Mouse (Mus musculus) myocyte (in vitro differentiated cells): Measurements from ENCODE around the gene Arhgap22. TPM values are rescaled to one million over a fixed set of nuclear protein-coding genes. Genes with fewer than 3 reads are reported as not detected.
A peak's percentile ranks its signal among the peaks of the same experiment; 100 is the strongest.

Experiments
- H3K27me3 ChIP-seq: one replicate; pipeline ENCODE4 v1.6.1; 2011; ENCODE audit not compliant: control insufficient read depth, insufficient read depth, insufficient read length
- H3K36me3 ChIP-seq: one replicate; pipeline ENCODE4 v1.6.1; 2011; ENCODE audit not compliant: control insufficient read depth, insufficient read depth
- H3K4me2 ChIP-seq: one replicate; pipeline ENCODE4 v1.6.1; 2011; ENCODE audit warnings: low read depth, control low read depth
- H3K4me3 ChIP-seq: one replicate; pipeline ENCODE4 v1.5.1; 2011; ENCODE audit warnings: mild to moderate bottlenecking, control low read depth, moderate library complexity
- H3K79me2 ChIP-seq: one replicate; pipeline ENCODE4 v1.6.1; 2011; ENCODE audit not compliant: control insufficient read depth, insufficient read depth
- H3ac ChIP-seq: one replicate; pipeline ENCODE4 v1.6.1; 2011; ENCODE audit not compliant: control insufficient read depth, insufficient read length
- CEBPB ChIP-seq: IDR thresholded peaks from 2 replicates; pipeline ENCODE4 v1.6.1; 2011; ENCODE audit warnings: mild to moderate bottlenecking, moderate library complexity; ENCODE audit not compliant: poor library complexity, insufficient read depth, severe bottlenecking
- E2F4 ChIP-seq: IDR thresholded peaks from one replicate; pipeline ENCODE4 v1.6.1; 2011; ENCODE audit warnings: mild to moderate bottlenecking, control low read depth, moderate library complexity; ENCODE audit not compliant: insufficient read depth
- MAX ChIP-seq: IDR thresholded peaks from one replicate; pipeline ENCODE4 v1.6.1; 2011; ENCODE audit warnings: low read depth, mild to moderate bottlenecking, control low read depth
- MYOD1 ChIP-seq, 3 experiments: IDR thresholded peaks; one replicate each; pipeline ENCODE4 v1.6.1; 2011; ENCODE audit warnings: control low read depth in 2 of 3, low read depth in 2 of 3, mild to moderate bottlenecking in 2 of 3, moderate library complexity in 1 of 3; ENCODE audit not compliant: insufficient read length in 2 of 3, control insufficient read depth in 1 of 3
- MYOG ChIP-seq, 3 experiments: IDR thresholded peaks; one replicate each; pipeline ENCODE4 v1.6.1; 2011; ENCODE audit warnings: control low read depth in 2 of 3, low read depth in 2 of 3, mild to moderate bottlenecking in 2 of 3; ENCODE audit not compliant: insufficient read length in 2 of 3, control insufficient read depth in 1 of 3, insufficient read depth in 1 of 3
- POLR2A ChIP-seq: IDR thresholded peaks from one replicate; pipeline ENCODE4 v1.6.1; 2011; ENCODE audit warnings: low read depth, mild to moderate bottlenecking, control low read depth, moderate library complexity; ENCODE audit not compliant: insufficient read length
- POLR2AphosphoS2 ChIP-seq: IDR thresholded peaks from one replicate; pipeline ENCODE4 v1.6.1; 2011; ENCODE audit warnings: low read depth, control low read depth; ENCODE audit not compliant: insufficient read length
- REST ChIP-seq: IDR thresholded peaks from one replicate; pipeline ENCODE4 v1.6.1; 2011; ENCODE audit warnings: mild to moderate bottlenecking, control low read depth, moderate library complexity; ENCODE audit not compliant: insufficient read depth, insufficient read length
- SRF ChIP-seq: IDR thresholded peaks from one replicate; pipeline ENCODE4 v1.6.1; 2011; ENCODE audit warnings: low read depth; ENCODE audit not compliant: control insufficient read depth, insufficient read length
- TCF12 ChIP-seq: IDR thresholded peaks from one replicate; pipeline ENCODE4 v1.6.1; 2011; ENCODE audit warnings: mild to moderate bottlenecking, control low read depth; ENCODE audit not compliant: poor library complexity, insufficient read depth, severe bottlenecking
- TCF3 ChIP-seq: IDR thresholded peaks from one replicate; pipeline ENCODE4 v1.6.1; 2011; ENCODE audit warnings: low read depth, control low read depth; ENCODE audit not compliant: insufficient read length
- USF1 ChIP-seq: IDR thresholded peaks from one replicate; pipeline ENCODE4 v1.6.1; 2011; ENCODE audit warnings: low read depth, mild to moderate bottlenecking, control low read depth, moderate library complexity
- polyA plus RNA-seq: library from polyadenylated mRNA; unstranded; fragments of >200 nt; fragmentation: generic; extraction: Trizol; gene quantifications from one replicate; pipeline ENCODE4 v1.2.1, GENCODE M21; 2012; ENCODE audit warnings: missing spikeins

Arhgap22 gene
- polyA plus RNA-seq, 1 experiment = 53.3 TPM

DNA sequence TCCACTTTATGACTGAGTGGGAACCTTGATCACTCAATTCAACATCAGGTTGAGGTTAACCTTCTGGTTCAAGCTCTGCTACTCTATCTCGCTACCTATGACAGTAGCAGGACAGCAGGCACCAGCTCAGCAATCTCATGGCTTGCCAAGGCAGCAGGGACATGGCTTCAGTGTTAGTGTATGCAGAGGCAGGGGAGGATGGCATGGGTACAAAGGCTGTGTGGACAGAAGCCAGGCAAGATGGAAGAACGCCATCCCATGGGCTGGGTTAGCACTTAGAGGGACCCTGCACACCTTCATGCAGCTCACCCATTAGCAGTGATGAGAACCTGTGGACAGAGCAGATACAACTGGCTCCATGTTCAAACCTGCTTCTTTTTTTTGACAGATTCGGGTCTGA, 163.4 kb downstream of the Arhgap22 start:
- no peaks in the 10 kb centered on the region for H3K79me2 ChIP-seq
- no peaks in the 10 kb centered on the region for H3K27me3 ChIP-seq
- TF ChIP-seq POLR2AphosphoS2 = peak; percentile 36
- TF ChIP-seq USF1 = no peak
- no peak for TF ChIP-seq REST
- H3K4me3 ChIP-seq = no peak overlapping the region
- H3K36me3 ChIP-seq = peaks cover 17% of the 10 kb centered on the region
- H3ac ChIP-seq = no peak overlapping the region
- no peak overlapping the region for H3K4me2 ChIP-seq

DNA sequence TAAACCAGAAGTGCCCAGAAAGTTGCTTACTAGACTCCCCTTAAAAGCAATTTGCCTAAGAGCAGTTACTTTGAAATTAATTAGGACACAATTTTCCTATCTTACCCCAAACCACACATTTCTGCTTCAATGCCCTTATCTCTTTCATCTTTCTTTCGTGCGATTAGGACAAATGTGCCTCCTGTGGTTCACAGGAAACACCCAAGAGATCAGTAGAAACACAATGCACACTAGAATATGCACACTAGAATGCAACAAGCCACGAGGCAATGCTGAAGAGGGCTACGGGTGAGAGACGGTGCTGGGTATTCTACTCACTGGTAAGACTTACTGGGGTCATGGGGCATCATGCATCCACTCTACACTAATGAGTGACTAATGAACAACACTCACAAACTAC, 164.9 kb downstream of the Arhgap22 start:
- Histone ChIP-seq H3K4me2 (no peak overlapping the region), H3K79me2 (no peaks in the 10 kb centered on the region), H3K36me3 (peaks cover 18% of the 10 kb centered on the region), H3K4me3 (no peak overlapping the region), H3K27me3 (no peaks in the 10 kb centered on the region), H3ac (no peak overlapping the region)
- no peak for TF ChIP-seq REST
- no peak for TF ChIP-seq TCF3
- no peak for TF ChIP-seq CEBPB
- no peak for TF ChIP-seq SRF
- no peak for TF ChIP-seq MAX
- TF ChIP-seq MYOD1 (IDR thresholded peaks at IDR 0.05; ENCODE audit: control insufficient read depth in 1 of 3, insufficient read length in 2 of 3, low read depth in 2 of 3) = no peak
- TF ChIP-seq MYOG (IDR thresholded peaks at IDR 0.05; ENCODE audit: control insufficient read depth in 1 of 3, insufficient read depth in 1 of 3, insufficient read length in 2 of 3, low read depth in 2 of 3) = no peak
- TF ChIP-seq USF1 = no peak
- no peak for TF ChIP-seq E2F4
- TF ChIP-seq POLR2A = no peak
- TF ChIP-seq POLR2AphosphoS2 = no peak
- TF ChIP-seq TCF12 = no peak

DNA sequence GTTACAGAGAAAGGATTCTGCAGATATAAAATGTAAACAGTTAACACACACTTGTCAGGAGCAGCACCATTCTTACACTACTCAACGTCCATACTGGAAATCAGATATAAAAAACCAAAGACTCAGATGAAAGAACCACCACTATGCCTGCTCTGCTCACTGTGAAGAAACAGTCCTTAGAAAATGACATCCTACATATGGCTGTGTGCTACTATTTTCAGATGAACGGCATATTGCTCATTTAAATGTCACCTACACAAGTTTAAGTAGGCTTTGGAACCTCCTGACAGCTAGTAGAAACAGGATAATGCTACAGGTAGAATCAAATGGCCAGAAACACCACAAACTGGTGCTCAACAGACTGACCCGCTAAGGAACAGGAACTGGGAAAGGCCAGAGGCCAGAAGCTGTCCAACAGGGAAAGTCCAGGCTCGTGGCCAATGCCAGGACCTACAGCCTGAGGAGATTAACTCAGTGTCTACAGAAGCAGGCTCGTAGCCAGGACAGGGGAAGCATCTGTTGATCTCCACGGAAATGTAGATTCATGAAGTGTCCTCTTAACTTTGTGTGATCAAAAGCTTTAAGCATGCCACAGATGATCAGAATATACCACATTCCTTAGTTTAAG, 167.1 kb downstream of the Arhgap22 start:
- no peak overlapping the region for H3K4me3 ChIP-seq
- no peak overlapping the region for H3K4me2 ChIP-seq
- H3K36me3 ChIP-seq = peaks cover 19% of the 10 kb centered on the region
- H3K27me3 ChIP-seq = no peaks in the 10 kb centered on the region
- H3K79me2 ChIP-seq = no peaks in the 10 kb centered on the region
- TF ChIP-seq CEBPB (no peak), USF1 (no peak), E2F4 (no peak), TCF12 (no peak), MYOD1 (IDR thresholded peaks at IDR 0.05; ENCODE audit: control insufficient read depth in 1 of 3, insufficient read length in 2 of 3, low read depth in 2 of 3) (no peak), POLR2AphosphoS2 (no peak), POLR2A (no peak), REST (no peak), TCF3 (no peak), MYOG (IDR thresholded peaks at IDR 0.05; ENCODE audit: control insufficient read depth in 1 of 3, insufficient read depth in 1 of 3, insufficient read length in 2 of 3, low read depth in 2 of 3) (no peak), SRF (no peak), MAX (no peak)
- no peak overlapping the region for H3ac ChIP-seq

DNA sequence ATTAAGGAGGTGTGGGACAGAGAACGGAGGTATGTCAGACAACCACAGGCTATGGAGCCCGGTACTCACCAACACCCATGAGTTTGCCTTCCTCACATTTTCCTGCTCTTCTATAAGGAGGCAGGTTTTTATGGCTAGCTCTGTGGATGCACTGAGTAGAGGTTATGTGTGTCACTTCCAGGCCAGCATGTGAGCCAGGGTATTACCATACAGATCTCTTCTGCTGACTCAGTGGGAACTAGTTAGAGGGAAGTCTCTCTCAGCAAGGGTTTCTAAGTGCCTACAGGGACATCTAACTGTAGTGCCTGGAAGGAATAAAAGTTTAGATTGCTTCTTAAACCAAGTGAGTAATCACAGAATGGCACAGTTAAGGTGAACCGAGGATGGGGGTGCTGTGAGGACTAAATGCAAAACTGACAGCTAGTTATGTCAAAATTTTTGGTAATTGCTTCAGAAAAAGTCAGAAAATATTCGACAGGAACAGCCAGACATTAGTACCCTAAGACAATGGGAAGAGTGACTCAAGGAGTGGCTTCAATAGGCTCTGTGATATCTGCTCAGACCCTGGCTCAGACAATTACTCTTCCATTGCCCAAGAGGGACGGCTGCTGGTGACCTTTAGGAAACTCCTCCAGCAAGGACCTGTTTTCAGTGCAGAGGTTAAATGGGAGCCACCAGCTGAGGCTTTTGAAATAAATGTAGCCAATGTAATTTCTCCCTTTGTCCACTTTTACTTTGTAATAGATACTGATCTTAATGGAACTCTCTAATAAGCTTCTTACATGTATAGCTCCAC, 184.4 kb downstream of the Arhgap22 start:
- H3K79me2 ChIP-seq = peaks cover 5% of the 10 kb centered on the region
- H3K4me3 ChIP-seq = no peak overlapping the region
- H3K36me3 ChIP-seq = peaks cover 10% of the 10 kb centered on the region
- no peak for TF ChIP-seq TCF12
- TF ChIP-seq MAX = no peak
- TF ChIP-seq TCF3 = no peak
- TF ChIP-seq CEBPB = no peak
- no peak for TF ChIP-seq USF1
- no peak for TF ChIP-seq MYOG (IDR thresholded peaks at IDR 0.05; ENCODE audit: control insufficient read depth in 1 of 3, insufficient read depth in 1 of 3, insufficient read length in 2 of 3, low read depth in 2 of 3)
- TF ChIP-seq POLR2AphosphoS2 = no peak
- no peak for TF ChIP-seq POLR2A
- TF ChIP-seq REST = no peak
- TF ChIP-seq SRF = no peak
- TF ChIP-seq E2F4 = no peak
- TF ChIP-seq MYOD1 (IDR thresholded peaks at IDR 0.05; ENCODE audit: control insufficient read depth in 1 of 3, insufficient read length in 2 of 3, low read depth in 2 of 3) = no peak
- H3K4me2 ChIP-seq = no peak overlapping the region
- no peaks in the 10 kb centered on the region for H3K27me3 ChIP-seq
- no peak overlapping the region for H3ac ChIP-seq
